Mouse (Mus musculus) left cerebral cortex, postnatal 36 days (tissue): ENCODE results near the gene Sycn. TPM values are rescaled to one million over a fixed set of nuclear protein-coding genes. Genes with fewer than 3 reads are reported as not detected.

ENCODE experiments used
- DNase-seq, 2 experiments: peaks; one replicate each; pipeline ENCODE4 v3.0.0; 2021 to 2022; ENCODE audit warnings: low spot score in 2 of 2, mixed read lengths in 1 of 2
- intact Hi-C: fragments of 180-260 bp; cut with DNase I; formaldehyde crosslinking; loops from one replicate; pipeline ENCODE4 v1.15.1; 2025
- total RNA-seq, 2 experiments: library from RNA; stranded (reverse); gene quantifications; 2 replicates each; pipeline ENCODE4 v1.2.3; 2021

Gene Sycn
- total RNA-seq, 2 experiments from 2014 or later: not detected

DNA sequence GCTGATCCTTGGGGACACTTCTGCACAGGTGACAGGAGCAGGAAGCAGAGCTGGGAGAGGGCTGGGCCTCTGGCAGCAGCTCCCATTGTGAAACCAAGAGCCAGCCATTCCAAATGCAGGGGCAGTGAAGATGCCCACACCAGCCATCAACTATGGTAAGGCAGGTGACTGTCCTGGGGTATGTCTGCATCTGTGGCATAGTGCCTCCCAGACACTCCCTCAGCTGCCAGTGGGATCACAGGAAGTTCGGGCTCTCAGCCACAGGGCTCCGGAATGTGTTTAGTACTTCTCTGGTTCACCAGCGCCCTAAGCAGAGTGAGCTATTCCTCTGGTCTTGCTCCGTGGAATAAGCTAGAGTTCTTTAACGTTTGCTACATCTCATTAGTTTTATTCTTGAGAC, 16.4 kb downstream of the Sycn start:
- intact Hi-C loops: no loop called here
- DNase-seq: no peak

DNA sequence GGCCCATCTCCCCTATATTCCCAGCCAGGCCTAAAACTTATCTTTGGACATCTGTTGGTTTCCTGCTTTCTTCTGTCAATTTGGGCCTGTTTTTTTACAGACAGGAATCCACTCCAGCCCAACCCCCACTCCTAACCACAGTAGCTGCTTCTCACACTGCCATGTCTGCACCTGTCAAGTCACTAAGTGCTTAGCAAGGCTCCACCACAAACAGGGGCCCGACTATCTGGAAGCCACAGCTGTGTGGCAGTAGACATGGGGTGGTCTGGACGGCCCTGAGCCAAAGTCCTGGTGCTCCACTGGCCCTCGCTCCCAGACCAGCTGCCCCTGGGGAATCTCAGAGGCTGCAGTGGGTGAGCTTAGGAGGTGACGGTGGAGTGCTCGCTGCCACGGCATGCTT, 17.0 kb downstream of the Sycn start:
- no peak for DNase-seq
- intact Hi-C loops: no loop called here

DNA sequence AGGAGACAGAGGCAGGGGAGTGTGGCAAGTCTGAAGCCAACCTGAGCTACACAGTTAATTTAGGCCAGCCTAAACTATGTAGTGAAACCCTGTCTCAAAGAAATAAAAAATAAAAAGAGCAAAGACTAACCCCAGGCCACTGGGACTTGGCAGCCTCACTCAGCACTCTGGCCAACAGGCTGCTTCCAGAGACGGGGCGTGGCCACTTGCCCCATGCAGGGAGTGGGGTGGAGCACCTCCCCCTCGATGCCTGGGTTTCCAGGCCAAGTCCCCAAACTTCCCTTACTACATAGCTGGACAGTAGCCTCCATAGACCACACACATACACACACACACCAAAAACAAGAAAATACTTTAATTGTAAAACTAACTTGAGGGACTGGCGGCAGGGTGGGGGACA, 17.8 kb downstream of the Sycn start:
- intact Hi-C loops: no loop called here
- DNase-seq: no peak

DNA sequence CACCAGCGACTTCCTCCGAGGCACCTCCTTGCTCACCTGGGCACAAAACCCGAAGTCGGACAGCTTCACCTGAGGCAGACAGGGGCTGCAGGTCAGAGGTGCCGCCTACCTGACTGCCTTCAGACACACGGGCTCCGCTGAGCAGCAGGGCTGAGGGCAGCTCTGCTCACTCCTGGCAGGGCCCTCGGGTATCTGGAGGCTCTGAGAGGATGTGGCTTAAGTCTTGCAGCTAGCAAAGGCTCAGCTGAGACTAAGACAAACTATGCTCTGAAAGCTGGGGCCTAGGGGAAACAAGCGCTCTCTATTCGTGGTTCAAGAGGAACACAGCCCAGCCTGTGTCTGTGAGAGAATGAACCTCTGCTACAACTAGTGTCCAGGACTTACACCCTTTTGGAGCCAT, 20.2 kb downstream of the Sycn start:
- intact Hi-C loops: no loop called here
- no peak for DNase-seq

DNA sequence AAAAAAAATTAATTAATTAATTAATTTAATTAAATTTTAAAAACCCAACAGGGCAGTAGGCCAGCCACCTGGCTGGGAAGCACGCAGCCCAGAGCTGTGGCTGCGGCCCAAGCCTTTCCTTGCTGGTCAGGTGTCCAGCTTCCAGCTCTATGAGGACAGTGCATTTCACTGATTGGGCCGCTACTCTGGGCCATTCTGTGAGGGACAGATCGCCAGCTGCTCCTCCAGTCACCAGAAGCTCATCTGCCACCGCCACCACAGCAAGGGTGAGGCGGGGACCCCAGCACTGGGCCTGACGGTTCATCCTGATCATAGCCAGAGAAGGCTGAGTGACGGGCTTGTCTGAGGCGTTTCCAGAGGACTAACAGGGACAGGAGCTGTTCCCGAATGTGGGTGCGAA, 21.3 kb downstream of the Sycn start:
- intact Hi-C loops: no loop called here
- no peak for DNase-seq

DNA sequence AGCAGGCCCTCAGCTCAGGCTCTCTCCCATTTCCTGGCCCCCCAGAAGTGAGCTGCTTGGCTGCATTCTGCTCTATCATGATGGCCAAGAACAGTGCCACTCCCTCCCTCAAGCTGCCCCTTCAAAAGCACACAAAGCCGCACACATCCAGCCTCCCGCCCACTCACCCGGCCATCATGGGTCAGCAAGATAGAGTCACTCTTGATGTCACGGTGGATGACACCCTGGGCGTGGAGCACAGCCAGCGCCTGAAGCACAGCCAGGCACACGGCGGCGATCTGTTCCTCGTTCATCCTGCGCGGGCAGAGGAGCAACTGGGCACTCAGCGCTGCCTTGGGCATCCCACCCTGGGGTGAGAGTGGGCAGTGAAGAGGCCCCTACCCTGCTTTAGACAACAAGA, 21.7 kb downstream of the Sycn start:
- intact Hi-C loops: no loop called here
- DNase-seq: no peak

DNA sequence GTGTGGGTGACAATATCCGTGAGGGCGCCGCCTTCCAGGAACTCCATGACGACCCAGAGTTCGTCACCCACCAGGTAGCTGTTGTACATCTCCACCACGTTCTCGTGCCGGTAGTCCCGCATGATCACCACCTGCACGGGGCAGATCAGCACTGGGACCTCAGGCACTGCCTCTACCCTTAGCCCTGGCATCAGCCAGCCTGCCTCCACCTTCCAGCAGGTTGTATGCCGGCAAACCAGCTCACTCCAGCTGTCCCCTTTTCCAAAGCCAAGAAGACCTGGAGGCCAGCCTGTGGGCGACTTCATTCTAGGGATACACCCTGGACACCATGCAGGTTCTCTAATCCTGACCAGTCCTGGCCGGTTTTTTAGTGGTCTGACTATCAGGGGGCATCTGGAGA, 22.3 kb downstream of the Sycn start:
- DNase-seq: no peak
- intact Hi-C loops: no loop called here

DNA sequence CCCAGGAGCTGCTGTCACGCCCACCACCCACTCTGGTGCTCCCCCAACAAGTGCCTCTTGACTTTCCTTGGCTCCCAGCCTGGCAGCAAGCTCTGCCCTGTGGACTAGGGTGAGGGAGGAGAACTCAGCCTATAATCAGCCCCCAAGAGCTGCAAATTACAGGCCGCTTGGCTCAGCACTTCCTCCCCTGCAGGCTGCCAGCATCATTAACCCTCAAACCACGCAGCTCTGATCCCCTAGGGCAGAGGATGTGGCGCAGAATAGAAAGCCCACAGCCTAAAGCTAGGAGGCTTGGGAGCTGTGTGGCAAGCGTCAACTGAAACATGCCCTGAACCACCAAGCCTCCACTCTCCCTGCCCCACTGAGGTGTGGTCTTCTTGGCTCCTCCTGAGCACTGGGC, 24.7 kb downstream of the Sycn start:
- intact Hi-C loops: no loop called here

DNA sequence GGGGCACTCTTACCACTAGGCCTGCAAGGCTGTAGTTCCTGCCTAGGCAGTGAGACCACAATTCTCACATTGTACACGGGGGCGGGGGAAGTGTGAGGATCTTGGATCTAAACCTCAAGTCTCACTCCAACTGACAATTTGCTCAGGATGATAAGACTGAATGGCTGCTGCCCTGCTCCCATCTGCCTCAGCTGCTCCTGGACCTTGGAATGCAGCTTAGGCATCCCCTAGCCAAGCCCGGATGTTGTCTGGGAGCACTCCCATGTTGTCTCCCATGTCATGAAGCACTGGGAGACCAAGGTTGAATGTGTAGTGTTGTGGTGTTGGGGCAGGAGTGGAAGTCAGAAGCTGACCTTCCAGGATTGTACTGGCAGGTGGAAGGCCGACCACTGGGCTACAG, 26.9 kb downstream of the Sycn start:
- DNase-seq: no peak
- intact Hi-C loops: no loop called here

More for the DNA sequence above, 24.7 kb downstream of the Sycn start:
- DNase-seq: no peak

DNA sequence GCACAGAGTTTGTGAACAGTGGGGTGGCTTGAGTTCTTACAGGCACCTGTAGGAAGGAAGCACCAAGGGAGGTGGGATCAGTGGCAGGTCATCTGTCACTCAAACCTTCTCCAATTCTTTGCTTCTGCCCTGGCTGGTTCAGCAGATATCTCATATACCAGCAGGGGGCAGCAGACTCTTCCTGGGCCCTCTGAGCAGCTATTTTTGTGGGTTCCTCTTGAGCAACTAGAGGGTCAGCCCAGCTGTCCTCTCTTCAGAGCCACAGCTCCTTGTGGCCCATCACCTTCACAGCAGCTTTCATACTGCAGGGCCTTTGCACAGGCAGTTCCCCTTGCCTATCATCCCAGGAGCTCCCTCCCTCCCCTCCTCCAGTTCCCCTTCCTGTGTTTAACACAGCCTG, 27.6 kb downstream of the Sycn start:
- DNase-seq: peak; percentile 44 to 65
- intact Hi-C loops: loop anchor here (1.0 kb wide), 1 partner anchor 32 kb away; no protein-coding TSS in a partner anchor

DNA sequence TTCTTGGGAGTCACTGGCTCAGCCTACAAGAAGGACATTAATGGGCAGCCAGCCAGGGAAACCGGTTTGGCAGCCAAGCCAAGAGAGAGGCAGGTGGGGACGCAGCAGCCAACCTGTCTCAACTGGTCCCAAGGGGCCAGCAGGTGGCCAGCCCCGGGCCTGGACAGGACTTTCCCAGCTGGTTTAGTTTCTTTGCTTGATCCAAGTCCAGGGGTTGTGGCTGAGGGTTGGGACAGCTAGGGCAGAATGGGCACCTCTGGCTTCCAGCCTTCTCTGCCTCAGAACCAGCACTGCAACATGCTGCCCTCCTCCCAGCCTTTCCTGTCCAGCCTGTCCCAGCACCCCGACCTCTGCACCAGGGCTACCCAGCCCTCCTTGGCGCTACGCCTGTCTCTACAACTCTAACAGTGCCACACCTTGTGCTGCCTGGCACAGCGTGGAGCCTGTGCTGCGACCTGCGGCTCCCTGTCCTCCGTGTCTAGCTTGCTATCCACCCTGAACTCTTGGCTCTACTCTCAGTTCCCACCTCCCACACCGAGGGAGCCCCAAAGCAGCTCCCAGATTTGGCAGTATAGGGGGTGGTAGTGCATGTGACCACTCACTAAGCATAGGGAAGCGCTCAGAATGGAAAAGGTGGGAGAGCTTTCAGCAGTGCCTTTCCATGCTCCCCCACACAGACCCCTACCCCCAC, 29.8 kb downstream of the Sycn start:
- intact Hi-C loops: no loop called here
- DNase-seq: no peak

DNA sequence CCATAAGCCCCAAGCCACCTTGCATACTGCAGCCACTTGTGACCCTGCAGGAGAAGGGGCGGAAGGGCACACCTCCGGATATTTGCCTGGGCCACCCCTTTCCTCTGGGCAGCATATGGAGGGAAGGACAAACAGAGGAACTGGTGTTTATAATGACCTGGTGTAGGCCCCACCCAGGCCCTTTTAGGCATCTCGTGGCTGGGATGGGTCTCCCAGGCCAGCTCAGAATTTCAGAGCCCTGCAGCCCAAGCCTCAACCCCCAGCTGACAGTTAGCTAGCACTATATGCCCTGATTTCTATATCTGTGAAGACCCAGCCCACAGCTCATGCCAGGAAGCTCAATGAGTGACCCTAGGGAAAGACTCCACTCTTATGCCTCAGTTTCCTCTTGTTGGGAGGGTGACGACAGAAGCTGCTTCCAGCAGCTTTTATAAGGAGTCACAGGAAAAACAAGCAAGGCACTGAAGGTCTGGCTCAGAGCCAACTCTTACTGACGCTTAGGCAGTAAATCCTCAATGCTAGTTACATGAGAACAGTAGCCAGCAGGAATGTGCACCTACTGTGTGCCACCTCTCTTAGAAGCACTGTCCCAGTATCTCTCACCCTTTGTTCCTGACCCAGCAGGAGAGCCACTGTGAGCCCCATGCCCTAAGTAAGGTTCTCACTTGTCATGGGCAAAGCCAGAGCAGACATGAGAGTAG, 30.4 kb downstream of the Sycn start:
- DNase-seq: no peak
- intact Hi-C loops: no loop called here

DNA sequence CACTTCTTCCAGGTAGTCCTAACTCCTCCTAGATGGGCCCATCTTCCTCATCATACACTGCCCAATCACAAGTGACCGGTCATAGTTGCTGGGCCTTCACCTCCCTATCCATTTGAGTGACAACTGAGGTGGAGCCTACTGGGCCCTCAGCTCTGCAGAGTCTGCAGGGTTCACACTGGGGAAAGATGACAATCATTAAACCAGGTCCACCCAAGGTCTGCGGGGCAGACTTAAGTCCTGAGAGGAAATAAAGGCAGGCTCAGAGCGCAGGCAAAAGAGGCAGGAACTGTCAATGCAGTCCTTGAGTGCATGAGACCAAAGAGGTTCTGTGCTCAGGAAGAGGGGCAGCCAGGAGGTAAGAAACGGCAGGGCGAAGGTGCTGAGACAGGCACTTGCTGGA, 32.0 kb downstream of the Sycn start:
- intact Hi-C loops: no loop called here
- no peak for DNase-seq

DNA sequence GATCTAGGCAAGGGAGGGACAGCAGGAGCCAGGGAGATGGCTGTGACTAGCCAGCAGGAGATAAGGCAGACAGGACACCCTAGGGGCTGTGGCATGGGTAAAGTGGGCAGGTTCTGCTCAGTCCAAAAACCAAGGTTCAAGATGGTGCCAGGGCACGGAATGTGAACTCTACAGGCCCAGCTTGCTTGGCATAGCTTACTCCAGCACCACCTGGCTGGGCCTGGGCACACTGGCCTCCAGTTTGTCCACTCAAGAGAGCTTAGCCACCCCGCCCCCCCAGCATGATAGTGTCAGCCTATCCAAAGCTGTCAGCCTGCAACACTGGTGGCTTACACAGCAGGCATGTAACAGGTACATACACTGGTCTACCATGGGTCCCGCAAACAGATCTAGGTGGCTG, 32.6 kb downstream of the Sycn start:
- no peak for DNase-seq
- intact Hi-C loops: no loop called here

DNA sequence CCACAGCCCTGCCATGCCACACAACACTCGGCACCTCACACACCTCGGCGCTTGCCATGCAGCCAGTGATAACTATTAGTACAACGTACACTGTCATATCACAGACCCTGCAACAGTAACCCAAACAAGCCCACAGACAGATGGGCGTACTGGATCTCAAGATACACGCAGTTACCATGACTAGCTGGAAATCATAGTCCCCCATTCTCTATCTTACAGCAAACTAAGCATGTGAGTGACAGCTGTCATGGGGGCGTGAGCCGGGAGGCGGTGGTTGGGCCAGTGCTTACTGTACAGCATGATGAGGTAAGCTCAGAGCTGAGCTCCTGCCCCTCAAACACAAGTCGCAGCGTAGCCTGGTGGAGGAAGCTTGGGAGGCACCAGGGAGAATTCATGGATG, 34.9 kb downstream of the Sycn start:
- intact Hi-C loops: no loop called here
- DNase-seq: no peak

DNA sequence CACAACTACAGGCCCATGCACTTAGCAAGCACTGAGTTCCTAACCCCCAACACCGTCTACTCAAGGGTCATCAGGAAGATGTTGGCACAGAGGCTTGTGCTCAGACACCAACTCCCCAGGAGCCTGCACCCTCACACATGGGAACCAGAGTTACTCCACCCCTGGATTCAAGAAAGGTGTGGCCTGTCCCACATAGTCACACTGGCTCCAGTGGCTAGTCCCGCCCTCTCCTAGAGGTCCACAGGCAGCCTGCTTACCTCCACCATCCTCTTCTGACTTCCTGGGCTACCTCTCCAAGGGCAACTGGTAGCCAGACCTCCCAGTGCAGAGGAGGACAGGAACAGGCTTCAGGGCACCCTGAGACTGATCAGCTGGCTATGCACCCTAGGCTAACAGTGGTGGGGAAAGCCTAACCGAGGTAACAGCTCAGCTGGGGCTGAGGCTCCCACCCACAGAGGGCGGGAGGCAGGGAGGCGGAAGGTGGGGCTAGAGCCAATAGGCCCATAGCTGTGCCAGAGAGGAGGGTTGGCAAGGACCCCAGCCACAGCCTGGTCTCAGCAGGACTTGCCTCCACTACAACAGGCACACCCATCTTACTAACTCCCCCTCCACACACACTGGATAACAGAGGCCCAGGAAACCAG, 35.7 kb downstream of the Sycn start:
- intact Hi-C loops: no loop called here
- no peak for DNase-seq

DNA sequence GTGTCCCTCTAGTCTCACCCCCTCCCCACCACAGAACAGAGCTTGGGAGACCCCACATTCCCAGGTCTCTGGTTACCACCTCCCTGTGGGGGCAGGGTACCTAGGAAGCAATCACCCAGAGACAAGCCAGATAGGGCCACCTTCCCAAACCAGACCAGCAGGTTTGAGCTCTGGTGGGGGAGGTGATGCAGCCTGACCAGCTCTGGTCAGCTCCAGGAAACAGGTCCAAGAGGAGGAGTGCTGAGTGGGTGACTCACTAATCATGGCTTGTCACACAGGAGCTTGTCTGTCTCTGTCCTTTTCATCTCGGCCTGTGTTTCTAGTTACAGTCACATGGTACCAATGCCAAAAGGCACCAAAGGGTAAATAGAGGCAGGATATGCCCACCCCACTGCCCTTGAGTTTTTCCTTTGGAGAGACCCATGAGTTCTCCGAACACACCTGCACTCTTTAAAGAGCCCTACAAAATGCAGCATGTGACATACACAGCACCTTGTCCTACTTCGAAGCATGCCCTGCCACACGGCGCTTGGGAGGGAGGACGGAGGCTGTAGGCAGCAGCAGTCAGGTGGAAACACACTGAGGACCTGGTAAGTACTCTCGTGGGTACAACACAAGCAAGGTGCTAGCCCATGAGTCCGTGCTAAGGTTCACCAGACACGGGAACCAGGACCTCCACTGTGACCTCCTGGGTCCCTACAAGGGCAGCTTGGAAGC, 37.3 kb downstream of the Sycn start:
- intact Hi-C loops: no loop called here
- DNase-seq: no peak

DNA sequence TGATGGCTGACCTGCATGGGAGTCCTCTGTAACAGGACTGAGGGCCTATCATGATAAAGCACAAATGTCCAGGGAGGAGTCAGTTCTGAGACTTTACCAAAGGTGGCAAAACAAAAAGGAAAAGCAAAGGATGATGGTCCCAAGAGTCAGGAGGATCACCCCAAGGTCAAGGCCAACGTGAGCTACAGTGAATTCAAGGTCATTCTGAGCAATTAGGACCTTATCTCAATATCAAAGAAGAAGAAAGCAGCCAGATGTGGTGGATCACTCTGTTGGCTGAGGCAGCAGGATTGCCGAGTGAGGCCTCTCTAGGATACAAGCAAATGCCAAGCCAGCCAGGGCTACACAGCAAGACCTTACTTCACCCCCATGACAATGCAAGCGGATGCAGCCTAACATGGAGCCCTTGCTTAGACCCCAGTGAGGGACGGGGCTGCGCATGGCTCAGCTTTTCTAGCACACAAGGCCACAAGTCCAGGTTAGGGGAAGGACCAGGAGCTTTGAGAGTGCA, 37.9 kb downstream of the Sycn start:
- no peak for DNase-seq
- intact Hi-C loops: no loop called here

DNA sequence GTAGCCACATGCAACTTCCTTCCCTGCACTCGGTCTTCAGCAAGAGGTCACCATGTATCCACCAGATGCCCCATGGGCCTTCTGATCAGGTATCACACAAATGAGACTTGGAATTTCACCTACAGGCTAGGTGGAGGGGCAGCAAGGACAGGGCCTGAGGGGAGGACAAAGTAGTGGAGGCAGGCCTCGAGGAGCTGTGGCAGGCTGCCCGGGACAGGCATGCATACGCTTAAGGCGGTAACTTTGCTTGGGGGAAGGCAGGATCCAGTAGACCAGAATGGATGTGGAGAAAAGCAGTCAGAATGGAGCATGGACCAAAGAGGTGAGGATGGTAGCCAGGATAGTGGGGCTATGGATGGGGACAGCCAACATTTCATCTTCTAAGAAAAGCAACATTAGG, 39.1 kb downstream of the Sycn start:
- DNase-seq: no peak

DNA sequence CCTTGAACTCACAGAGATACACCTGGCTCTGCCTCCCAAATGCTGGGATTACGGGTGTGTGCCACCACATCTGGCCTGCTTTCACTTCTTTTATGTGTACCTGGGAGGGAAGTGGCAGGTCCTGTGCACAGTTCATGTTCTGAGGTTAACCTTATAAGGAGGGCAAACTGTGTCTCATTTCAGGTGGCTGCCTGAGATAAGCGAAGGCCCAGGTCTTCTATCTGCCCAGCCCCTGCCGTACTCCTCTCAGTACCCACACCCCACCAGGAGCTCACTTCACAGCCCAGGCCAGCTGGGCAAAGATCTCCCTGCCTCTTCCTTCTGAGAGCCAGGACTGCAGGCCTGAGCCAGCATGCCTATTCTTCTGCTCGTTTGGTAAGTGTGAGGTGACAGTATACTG, 41.0 kb downstream of the Sycn start:
- intact Hi-C loops: no loop called here
- DNase-seq: no peak

More for the DNA sequence above, 39.1 kb downstream of the Sycn start:
- intact Hi-C loops: no loop called here
